Mouse (Mus musculus) adrenal gland, postnatal 25 days (tissue): ENCODE data around the gene AU015836. TPM values are rescaled to one million over a fixed set of nuclear protein-coding genes. Genes with fewer than 3 reads are reported as not detected.
"Not testable (repeated sequence)": the region's sequence is repeated elsewhere in the genome, so short reads cannot be mapped to it uniquely, and the experiment has no call there.

ENCODE experiments used
- DNase-seq: peaks from one replicate; pipeline ENCODE4 v3.0.0; 2021; ENCODE audit warnings: mixed read lengths
- long read RNA-seq: library from polyadenylated mRNA; stranded (forward); transcript quantifications from one replicate; pipeline ENCODE4 v2.0.0, GENCODE M21; 2021
- total RNA-seq: library from RNA; stranded (reverse); gene quantifications from 2 replicates; pipeline ENCODE4 v1.2.3, GENCODE M21; 2021

The AU015836 gene
- not detected in 2 replicates for total RNA-seq
- long read RNA-seq: 0 reads

DNA sequence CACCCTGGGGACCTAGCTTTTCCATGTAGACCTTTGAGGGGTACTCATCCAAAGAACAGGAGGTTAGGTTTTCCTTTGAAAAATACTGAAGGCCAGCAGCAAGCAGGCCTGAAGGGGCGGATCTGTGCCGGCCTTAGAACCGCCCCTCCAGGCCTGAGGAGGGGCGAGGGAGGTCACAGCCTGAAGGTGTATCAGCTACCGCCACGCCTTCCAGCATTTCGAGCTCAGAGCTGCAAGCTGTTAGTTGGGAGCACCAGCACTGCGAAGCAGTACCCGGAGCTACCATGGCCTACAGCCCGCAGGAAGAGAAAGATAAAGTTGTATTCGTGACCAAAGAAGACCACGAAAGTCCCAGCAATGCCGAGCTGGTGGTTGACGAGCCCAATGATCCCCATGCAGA lies at the start of gene AU015836:
Gene AU015836 (plus strand): TSS at position 216 of the 400 bp plus-strand sequence.
- DNase-seq: no peak

DNA sequence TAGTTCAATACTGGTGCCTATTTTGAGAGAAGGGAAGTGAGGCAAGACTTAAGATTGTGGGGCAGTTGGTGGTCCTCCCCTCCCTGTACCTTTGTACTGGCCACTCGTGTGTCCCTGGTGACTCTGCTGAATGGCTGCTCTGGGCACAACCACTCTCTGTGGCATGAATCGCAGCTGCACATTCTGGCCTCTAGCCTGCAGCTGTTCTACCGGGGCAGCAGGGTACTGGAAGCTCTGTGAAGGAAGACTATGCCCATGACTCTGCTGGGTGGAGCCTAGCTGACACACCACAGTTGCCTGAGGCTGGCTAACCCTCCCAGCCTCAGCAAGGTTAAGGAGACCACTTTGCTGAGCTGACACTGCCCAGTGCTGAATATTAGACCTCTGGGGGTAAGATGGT lies 49.4 kb upstream of the AU015836 start:
- no peak for DNase-seq

DNA sequence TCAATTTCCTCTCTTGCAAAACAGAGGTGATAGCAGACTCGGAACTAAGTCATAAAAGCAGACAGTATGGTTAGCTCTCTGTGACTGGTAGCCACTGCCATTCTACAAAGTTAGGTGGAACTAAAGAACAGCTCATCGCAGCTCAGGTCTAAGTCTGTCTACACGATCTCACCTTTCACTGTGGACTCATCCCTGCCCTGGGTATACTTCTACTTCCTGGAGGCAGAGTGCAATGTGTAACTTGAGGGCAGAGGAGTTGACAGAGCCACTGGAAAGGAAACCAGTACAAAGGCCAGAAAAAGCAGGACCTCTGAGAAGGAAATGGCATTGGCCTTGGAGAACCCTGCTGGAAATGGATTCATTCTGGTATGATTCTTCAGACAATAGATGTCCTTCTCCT lies 40.1 kb upstream of the AU015836 start:
- no peak for DNase-seq

DNA sequence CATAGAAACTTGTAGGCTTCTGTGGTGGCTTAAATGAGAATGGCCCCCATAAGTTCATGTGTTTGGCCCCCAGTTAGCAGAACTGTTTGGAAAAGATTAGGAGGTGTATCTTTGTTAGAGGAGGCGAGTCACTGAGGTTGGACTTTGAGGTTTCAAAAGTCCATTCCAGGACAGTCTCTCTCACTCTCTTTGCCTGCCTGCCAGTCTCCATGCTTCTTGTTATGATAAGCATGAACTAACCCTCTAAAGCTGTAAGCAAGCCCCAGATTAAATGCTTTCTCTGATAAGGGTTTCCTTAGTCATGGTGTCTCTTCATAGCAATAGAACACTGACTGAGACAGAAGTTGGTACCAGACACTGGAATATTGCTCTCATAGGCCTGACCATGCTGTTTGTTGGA lies 39.7 kb upstream of the AU015836 start:
- DNase-seq: no peak

DNA sequence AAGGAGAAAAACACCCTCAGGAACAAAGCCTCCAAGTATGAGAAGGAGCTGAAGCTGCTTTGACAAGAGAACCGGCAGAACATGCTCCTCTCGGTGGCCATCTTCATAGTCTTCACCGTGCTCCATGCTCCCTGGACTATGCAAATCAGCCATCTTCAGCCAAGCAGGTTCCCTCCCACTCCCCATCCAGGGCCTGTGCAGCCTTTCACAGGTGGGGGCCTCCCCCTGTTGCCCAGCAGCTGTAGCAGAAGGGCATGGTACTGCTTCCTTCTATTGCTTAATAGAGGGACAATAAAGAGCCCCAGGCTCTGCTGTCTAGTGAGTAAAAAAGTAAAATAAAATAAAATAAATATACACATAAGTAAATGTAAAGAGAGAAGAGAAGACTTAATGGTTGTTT lies 36.8 kb upstream of the AU015836 start:
- no peak for DNase-seq

DNA sequence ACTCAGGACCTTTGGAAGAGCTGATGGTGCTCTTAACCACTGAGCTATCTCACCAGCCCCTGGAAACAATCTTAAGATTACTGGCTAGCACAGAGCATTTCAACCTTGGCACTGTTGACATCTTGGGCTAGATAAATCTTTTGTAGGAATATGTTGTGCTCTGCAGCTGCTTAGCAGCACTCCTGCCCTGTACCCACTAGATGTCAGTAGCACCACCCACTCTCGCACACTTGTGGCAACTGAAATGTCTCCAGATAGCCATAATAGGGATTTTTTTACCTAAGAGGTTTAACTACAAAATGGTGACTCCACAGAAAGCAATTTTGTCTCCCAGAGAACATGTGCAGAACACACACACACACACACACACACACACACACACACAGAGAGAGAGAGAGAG lies 11.7 kb upstream of the AU015836 start:
- DNase-seq: peak; percentile 2

DNA sequence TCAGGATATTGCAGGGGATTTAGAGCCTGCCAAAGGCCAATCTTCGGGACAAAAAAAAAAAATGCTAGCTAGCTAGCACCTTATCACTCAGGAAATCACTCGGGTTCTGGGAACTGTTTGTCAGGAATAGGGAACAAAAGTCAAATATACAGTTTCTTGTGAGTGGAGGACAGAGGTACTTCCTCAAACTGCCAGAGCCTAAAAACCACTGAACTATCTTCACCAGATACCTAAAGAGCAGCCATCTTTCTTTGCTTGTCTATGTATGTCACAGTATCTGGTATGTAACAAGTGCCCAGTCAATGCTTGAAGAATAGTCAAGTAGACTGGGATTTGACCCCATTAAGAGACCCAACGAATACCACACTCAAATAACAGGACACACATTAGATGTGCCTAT lies 10.0 kb upstream of the AU015836 start:
- no peak for DNase-seq

DNA sequence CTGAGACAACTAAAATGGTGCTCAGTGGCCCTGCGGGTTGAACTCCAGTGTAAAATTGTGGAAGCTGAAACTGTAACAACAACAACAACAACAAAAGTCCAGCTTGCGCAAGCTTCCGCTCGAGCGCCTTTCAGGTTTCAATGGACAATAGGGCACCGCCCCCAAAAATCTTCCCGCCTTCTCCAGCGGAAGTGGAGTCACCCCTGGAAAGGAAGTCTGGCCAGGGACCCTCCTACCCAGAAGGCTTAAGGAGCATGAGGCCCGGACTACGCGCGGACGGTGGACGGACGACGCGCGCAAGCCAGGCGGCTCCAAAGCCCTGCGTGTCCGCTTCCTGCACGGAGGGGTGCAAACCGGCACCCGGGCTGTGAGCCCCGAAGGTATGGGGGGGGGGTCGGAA lies 11.9 kb downstream of the AU015836 start:
- no peak for DNase-seq

DNA sequence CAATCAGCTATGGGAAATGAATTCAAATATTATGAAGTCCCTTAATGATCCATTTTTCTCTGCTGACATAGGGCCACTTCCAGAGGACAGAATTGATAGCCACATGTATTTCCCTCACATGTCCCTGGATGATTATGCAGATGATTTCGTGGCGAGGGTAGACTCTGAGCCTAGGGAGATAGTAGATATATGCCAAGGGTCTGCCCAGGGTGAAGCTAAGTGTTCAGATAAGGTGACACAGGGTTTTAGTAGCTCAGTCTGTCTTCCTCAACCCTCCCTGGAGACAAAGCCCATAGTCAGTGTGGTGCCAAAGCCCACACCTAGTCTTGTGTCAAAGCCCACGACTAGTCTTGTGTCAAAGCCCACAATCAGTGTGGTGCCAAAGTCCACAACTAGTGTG lies 13.7 kb downstream of the AU015836 start:
- DNase-seq: no peak

DNA sequence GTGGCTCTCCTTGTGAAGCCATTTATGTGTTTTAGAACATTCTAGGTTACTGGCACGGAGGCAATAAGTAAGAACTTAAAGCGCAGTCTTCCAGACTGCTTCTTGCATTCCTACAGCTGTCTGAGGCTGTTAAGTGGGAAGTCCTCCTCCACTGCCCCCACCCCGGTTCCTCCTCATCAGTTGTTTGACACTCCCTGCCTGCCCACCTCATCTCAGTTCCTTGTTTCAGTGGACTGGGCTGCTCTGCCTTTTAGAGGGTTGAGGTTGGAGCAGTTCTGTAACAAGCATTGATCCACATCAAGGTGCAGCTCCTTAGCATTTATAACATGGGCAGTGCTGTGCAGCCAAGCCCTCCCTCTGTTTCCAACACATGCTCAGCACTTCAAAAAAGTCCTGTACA lies 16.6 kb downstream of the AU015836 start:
- not testable (repeated sequence) for DNase-seq

DNA sequence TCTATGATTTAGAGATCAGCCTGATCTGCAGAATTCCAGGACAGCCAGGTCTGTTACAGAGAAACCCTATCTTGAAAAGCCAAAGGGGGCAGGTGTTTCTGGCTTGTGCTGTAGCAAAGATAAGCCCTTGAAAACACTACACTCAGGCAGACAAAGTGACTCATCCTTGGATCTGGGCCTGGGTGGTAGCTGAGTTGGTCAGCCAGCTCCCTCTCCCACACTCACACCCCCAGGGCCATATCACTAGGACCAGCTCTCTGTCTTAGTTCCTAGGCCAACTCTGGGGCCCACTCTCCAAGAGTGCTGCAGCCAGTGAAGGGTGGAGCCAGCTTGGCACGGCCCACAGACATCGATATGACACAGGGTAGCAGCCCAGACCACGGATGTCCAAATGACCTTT lies 38.5 kb downstream of the AU015836 start:
- DNase-seq: peak; percentile 15

DNA sequence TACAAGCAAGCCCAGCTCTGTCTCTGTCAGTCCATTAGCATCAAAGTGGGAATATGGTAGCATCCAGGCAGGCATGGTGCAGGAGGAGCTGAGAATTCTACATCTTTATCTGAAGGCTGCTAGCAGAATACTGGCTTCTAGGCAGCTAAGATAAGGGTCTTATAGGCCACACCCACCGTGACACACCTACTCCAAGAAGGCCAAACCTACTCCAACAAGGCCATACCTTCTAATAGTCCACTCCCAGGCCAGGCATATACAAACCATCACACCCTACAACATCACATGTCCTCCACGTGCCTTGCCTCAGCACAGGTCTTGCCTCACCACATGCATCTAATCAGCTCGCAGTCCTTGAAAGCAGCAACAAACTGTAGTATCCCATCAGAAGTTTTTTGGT lies 41.0 kb downstream of the AU015836 start:
- no peak for DNase-seq

DNA sequence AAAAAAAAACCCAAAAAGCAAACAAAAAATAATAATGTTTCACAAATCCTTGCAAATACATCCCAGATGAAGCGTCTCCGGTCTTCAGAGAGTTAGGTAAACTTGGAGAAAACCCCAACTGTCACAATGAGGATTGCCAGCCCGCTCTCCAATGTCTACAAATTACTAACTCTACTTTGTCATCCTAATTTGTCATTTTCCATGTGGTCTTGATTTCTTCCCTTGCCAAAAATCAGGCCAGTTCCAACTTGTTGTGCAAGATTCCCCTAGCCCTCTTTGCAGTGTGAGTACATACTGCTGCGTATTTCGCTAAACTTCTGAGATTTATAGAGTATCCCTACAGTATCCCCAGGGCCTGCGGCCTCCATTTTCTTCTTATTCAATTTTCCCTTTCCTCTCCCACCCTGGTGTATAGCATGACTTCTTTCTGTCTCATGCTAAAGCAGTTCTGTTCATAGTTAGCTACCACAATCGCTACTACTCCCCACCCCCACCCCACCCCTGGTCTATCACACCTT lies 43.3 kb downstream of the AU015836 start:
- no peak for DNase-seq

DNA sequence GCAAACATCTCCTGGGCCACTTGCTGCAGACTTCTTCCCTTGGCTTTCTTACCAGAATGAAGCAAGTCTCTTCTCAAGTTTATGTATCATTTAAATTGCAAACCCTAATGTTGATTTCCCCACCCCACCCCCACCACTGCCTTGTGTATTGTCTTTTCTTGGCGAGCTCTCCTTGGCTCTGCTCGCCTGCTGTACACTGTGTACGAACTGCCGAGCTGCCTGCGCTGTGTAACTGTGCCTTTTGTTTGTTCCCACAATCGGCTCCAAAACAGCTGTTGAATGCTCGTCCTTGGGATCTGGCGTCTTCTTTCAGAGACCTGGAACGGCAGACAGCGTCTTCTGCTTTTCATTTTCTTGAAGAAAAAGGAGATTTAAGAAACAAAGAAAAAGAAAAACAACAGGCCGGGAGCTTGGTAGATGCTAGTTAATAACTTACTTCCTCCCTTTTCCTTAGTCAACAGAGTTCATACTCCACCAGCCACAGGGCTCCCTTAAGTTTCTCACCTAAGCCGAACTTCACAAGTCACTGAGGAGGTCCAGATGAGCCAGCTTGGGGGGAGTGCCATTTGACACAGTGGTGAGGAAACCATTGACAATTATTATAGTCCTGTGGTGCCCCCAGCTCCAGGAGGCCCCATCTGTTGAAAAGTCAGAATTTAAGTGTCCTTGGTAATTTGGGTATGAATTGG lies 44.2 kb downstream of the AU015836 start:
- no peak for DNase-seq

DNA sequence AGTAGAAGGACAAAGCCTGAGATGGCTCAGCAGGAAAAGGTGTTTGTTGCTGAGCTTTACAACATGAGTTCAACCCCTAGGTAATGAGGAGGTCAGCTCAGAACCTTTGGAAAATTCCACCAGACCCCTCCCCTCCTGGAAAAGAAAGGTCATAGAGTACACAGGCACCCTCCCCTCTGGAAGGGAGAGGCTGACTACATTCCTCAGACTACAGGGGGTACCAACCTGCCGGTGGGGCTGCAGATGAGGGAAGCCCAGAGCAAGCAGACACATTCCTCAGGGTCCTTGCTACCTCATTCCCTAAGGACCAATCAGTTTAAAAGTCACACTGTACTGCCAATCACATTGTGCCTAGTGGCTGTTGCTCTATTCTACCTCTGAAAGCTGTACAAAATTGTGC lies 48.4 kb downstream of the AU015836 start:
- DNase-seq: no peak

DNA sequence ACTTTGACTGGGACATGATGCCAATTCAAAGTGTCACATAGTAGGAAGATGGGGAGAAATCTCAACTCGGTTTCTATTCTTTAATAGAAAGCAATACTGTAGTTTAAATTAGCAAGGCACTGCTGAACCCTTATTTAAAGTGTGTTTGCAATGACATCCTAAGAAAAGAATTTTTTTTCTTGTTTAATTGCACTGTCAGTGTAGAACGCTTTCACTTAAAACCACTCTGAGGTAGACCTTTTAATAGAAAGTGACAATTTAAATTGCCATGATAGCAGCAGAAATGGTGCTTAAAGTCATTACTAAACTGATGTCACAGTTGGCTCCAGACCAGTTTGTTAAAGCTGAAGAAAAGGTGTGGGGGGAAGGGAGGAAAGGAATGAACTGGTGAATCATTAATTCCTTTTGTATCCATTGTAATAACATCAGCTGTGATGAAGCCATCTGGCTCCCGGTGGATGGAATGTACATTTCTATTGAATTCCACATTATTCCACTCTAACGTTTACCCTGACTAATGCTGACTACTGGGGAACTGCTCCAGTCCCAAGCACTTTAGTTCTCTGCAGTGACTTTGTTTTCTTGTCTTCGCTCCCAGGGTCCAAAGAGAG lies 53.9 kb downstream of the AU015836 start:
- no peak for DNase-seq

Other genes with a start within 250 kb of the AU015836 start
- 13.6 and 14.6 TPM in 2 replicates for gene Pdk3, start 136.5 kb upstream of the AU015836 start, total RNA-seq
- gene Zfx, start 155.0 kb downstream of the AU015836 start, total RNA-seq: 37.4 and 39.4 TPM in 2 replicates
- gene Eif2s3x, start 244.2 kb downstream of the AU015836 start, total RNA-seq: 155 and 188 TPM in 2 replicates